Mouse (Mus musculus) brain, adult 2 months (tissue): ENCODE results near the gene Srp9.
A peak's percentile ranks its signal among the peaks of the same experiment; 100 is the strongest.

Experiments used
- DNase-seq: peaks from one replicate; pipeline ENCODE4 v3.0.0; 2011; ENCODE audit warnings: low read depth, low spot score

Srp9 gene

DNA sequence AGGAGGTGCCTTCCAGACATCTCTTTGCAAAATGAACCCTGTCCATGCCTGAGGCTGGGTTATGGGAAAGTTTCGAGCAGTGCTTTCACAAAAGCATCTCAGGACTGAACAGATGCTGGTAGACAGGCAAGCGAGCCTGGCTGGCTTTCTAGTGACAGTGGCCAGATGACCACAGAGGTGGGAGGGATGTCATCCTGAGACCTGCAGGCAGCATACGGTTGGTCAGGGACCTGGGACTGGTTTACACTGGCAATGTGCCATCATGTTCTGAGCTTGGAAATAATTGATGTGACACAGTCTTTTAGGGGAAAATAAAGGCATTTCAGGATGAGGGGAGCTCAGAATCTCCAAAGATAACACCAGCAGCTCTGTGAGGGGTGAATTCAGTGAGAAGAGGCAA, 19.5 kb upstream of the Srp9 start:
- DNase-seq = no peak

DNA sequence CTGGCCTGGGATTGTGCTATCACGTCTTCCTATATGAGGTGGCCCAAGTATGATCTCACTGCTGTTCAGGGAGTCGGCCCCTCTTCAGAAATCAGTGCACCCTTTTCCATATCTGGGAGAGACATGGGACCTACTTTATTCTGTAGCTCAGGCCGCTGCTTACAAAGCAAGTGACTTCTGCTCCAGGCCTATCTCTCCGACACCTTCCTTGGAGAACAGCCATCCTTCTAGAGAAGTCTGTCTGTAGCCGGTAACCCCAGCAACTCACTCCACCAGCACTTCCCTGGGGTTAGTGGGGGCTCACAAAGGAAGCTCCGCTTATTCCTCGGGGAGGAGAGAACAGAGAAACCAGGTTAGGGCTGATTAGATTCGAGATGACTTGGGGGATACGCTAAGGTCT, 17.3 kb upstream of the Srp9 start:
- DNase-seq = no peak

DNA sequence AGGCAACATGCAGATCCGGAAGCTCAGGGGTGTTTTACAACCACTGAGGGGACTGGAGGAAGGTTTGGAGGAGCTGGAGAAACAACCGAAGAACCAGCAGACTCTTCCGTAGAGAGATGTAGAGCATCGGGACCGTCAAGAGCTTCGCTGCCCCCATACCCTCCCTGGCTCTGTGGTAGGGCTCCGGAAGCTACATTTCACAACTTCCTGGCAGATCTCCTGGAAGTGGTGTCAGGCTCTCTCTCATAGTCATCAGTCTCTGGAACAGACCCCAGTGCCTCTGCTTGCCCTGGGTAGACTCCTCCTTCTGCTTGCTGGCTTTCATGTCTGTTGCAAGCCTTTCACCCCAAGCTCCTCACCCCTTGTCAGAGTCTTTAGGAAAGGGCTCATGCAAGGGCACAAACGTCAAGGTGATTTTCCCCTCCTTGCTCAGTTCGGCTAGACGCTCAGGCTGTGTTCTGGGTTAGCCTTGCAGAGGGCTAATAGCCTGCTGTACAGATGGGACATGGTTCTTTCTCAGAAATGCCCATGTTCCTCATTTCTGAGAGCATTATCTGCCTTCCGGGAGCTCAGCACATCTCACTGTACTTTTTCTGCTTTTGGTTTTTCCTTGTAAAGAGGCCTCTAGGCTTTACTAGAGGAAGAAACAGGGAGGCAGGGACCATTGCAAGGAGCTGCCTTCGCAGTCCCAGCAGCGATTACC, 16.0 kb upstream of the Srp9 start:
- DNase-seq = no peak

DNA sequence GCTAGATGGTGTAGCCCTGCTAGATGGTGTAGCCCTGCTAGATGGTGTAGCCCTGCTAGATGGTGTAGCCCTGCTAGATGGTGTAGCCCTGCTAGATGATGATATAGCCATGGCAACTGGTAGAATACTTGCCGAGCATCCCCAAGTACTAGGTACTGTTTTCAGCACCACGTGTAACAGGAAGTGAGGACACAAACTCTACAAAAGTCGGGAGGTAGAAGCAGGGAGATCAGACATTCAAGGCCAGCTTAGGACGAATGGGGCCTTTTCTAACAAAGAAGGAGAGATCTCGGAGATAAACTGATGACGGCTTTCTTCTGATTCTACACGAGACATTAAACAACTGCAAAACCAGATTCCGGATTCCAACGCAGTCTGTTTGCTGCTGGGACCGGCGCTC, 14.4 kb upstream of the Srp9 start:
- DNase-seq = no peak

DNA sequence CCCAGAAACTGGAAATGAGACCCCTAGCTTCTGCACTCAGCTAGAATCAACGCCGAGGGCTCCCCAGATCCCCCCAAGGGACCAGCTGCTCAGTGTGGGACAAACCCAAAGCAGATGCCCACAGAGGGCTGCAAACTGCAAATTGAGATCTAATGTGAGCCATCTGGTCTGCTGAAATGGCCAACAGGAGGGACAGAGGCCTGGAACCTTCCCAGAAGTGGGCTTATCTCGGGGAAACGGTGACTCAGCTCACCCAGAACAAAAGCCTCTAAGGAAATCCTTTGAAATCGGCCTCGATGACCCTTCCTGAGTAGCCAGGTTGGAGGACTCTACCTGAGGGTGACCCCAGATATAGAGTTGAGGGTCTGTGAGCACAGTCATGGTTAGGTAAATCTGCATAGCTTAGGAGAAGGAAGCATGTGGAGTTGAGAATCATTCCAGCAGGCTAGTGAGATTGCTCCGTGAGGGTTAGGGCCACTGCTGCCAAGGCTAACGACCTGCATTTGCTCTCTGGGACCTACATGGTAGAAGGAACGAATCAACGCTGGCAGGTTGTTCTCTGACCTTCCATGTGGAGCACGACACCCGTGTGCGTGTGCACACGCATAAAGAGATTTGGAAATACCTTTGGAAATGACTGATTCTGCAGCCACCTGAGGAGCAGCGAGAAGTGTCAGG, 13.7 kb upstream of the Srp9 start:
- DNase-seq = peak; percentile 71

- peak; percentile 42 for DNase-seq
Observed at GRCm38 (mm10) chr1:182111386-182112317, 12.9 kb upstream of the Srp9 start.

DNA sequence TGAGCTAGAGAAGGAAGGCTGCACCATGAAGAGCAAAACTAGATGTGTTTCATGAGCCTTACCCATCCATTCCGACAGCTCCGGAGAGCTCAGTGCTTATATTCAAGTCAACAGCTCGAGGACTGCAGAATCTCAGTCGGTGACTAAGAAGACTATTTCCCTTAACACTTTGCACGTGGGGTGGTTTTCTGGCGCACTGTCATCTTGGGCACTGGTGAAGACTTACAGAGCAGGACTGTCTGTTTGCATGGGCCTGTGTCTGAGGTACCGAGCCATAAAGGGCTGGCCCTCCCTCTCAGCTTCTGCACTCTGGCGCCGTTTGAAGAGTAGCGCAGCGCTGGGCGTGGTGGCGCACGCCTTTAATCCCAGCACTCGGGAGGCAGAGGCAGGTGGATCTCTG, 12.2 kb upstream of the Srp9 start:
- DNase-seq = no peak

DNA sequence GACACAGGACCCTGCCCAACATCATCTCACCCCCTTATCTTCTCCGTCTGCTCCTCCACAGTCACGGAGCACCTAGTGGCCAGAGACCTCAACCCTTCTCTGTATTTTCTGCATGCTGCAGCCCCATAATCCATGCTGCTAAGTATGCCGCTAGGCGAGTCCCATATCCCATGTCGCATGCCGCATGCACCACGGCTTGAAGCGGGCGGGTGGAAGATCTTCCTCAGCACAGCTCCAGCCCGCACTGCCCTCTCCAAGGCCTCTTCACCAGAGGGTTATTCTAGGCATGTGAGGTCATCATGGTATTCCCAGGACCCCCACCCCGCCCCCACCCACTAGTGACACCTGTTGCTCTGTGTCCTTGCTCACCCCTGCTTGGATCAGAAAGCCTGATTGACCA, 11.4 kb upstream of the Srp9 start:
- DNase-seq = no peak

- DNase-seq = peak; percentile 37
Observed at GRCm38 (mm10) chr1:182113587-182114500, 10.7 kb upstream of the Srp9 start.

- DNase-seq = peak; percentile 72
Observed at GRCm38 (mm10) chr1:182115197-182115596, 9.3 kb upstream of the Srp9 start.

GRCm38 (mm10) chr1:182115651-182116408, 8.7 kb upstream of the Srp9 start:
- DNase-seq = peak; percentile 76

GRCm38 (mm10) chr1:182122413-182122812, 2.1 kb upstream of the Srp9 start:
- no peak for DNase-seq

- peak; percentile 96 for DNase-seq
Observed at GRCm38 (mm10) chr1:182124924-182125368, 409 bp downstream of the Srp9 start.

GRCm38 (mm10) chr1:182130830-182131229, 6.3 kb downstream of the Srp9 start:
- DNase-seq = peak; percentile 56

DNA sequence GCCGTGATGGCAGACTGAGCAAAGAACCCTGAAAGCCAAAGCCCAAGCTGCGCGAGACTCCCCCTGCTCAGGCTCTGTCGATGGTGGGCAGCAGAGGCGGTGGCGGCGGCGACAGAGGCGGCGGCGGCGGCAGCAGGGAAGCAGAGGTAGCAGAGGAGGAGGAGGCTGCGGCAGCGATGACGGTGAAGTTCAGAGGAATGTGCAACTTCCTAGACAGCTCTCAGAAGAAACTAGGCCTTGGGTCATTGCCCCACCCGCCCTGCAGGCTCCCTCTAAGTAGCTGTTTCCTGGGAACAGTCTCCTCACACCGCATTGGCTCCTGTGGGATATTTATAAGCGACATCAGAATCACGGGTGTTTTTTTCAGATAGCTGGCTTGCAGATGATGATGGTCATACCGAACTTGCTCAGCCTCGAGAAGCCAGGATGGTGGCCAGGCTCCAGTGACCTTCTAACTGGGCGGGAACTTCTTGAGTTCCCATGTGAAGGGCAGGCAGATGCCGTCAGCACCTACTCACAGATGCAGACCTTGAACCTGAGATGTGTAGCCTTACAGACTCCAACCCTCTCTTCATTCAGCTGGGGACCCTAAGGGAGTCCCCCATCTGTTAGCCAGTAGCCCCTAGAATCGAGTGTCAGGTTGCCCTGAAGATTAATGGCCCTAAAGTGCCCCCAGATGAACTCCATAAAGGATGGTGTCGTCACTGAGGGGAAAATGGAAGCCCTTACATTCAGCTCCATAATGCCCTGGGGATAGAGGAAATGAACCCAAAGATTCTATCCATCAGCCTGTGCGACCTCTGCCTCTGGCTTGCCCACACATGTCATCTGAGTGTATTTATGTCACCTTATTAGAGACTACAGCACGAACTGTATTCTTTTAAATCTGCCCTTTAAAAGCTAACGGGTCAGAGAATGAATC, 12.9 kb downstream of the Srp9 start:
- DNase-seq = no peak

- no peak for DNase-seq
Observed at GRCm38 (mm10) chr1:182138172-182138571, 13.6 kb downstream of the Srp9 start.

DNA sequence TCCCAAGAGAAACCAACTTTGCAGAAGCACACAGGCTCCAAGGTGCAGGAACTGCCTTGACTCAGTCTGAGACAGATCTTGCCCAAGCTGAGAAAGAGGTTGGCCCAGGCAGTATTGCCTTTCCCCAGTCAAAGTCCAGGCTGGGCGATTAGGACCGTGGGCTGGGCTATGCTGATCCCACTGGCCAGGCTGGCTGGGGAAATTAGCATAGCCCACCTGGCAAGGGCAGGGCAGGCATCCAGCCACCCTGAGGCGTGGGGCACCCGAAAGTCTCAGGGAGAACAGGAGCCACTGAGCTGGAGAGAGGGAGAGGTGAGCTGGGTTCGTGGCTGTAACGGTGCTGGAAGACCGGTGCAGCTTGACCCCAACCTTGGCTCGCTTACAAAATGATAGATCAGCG, 15.4 kb downstream of the Srp9 start:
- DNase-seq = no peak

DNA sequence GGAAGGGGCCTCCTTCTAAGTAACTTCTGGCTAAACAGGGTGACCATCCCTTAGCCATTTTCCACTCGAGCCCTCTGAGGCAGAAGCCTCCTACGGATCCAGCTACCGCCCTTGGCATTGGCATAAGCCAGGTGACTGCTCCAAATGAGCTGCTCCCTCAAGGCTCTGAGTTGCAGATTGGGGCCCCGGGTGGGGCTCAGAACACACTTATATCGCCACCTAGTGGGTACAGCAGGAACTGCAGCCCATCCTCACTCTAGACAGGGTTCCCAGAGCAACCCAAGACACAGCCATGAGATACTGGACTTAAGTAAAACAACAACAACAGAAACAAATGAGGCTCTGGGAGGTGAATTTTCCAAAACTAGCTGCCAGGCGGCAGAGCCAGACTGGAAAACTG, 15.8 kb downstream of the Srp9 start:
- DNase-seq = peak; percentile 85

DNA sequence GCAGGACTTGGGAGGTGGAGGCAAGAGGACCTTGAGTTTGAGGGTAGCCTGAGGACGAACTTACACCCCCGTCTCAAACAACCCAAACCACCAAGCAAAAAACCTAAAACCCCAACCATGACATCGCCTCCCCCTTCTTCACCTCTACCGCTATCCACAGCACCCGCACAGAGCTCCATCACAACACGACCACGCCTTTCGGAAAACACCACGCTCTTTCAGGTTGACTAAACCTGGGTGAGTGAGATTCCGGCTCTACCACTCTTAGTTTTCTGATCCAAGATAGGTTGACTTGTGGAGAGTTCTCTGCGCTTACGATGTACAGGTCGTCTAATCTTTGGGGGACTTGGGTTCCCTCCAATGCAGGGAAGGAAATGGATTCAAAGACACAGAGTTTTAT, 18.2 kb downstream of the Srp9 start:
- DNase-seq = no peak
